Mouse (Mus musculus) liver, postnatal 0 days (tissue): Measurements from ENCODE around the gene Mef2a.

Source experiments
- CTCF ChIP-seq: sonication (generic); IDR thresholded peaks from 2 replicates; pipeline ENCODE4 v1.5.1; 2016; ENCODE audit warnings: antibody characterized with exemption, low read depth
- EP300 ChIP-seq: IDR thresholded peaks from 2 replicates; pipeline ENCODE4 v1.6.1; 2016; ENCODE audit warnings: antibody characterized with exemption, low read depth, mild to moderate bottlenecking

DNA sequence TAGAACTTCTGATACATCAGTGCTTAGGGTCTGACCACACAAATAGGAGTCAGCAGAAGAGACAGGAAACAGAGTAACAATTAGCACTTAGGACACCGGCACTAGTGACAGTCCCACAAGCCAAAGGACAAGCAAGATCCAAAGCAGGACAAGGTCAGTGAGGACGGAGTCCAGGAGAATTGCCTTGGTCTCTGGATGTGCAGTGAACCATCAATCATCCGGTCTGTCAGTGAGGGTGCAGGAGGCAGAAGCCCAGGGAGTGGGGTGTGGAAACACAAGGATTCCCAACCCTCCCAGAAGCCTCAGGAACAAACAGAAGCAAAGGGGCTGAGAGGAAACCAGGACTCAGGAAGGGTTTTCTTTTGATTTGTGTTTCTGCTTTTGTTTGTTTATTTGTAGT, 169.0 kb downstream of the Mef2a start:
- TF ChIP-seq CTCF (no peak), EP300 (no peak)
